Mouse (Mus musculus) kidney, adult 8-10 months (tissue): Measurements from ENCODE around the gene Slc50a1.
A peak's percentile ranks its signal among the peaks of the same experiment; 100 is the strongest.

Experiments
- DNase-seq, 2 experiments: peaks; one replicate each; pipeline ENCODE4 v3.0.0; 2022

Slc50a1 gene

DNA sequence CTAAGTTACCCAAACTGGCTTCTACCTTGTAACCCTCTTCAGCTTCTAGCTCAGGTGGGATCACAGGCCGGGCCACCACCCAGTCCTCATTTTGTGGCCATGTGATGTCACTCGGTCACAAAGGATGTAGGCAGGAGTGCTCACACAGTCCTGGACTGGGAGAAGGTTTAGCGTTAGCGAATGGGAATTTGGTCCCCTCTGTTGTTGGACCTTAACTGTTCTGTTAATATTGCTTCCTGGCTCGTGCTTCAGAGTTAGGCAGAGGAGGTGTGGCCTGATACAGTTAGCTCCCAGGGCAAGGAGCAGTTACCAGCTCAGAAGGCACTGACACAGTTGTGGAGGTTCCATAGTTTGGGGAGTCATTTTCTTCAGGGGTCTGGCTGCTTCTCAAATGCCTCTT lies 23.8 kb upstream of the Slc50a1 start:
- DNase-seq, result peak; percentile 66 to 73

DNA sequence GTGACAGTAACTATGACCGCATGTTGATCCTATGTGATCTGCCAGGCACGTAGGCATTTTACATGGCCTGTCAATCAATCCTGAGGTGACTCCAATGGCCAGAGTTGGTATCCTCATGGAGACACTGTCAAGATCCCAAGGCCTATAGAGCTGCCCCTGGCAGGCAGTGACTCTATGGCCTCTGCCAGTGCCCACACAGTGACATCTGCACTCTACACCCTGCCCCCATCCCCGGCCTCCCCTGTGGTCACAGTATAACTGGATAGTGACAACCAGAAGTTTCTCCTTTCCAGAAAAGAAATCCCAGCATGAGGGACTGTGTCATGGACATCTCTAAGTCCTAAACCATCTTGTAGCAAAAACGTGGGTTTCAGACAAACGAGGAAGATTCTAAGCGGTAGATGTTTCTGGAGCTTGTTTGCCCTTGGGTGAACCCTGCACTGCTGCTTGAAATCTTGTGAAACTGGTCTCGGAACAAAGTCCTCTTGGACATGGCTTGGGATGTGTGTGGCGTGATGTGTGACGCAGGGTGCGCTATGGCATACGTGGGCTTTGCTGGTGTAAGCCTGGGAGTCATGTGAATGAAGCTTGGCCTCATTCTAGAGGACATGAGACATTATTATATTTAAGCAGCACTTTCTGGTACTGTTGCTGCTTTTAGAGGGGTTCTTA lies 23.0 kb upstream of the Slc50a1 start:
- DNase-seq, result peak; percentile 66 to 74

DNA sequence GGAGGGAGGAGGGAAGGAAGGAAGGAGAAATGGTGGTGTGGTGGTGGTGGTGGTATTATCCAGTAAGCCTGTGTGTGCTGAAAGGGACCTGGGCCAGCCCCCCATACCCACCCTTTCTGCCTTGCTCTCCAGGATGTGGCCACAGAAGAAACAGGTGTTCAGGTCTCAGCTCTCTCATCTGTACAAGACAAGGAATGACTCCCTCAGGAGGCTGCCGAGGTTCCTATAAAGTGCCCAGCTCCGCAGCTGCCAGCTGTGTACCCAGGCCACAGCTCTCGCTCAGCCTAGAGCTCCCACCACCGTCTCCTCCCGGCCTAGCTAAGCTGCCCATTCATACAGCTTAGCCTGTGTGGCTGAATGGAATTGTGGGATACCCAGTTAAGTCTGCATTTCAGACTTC lies 21.9 kb upstream of the Slc50a1 start:
- DNase-seq, result no peak

DNA sequence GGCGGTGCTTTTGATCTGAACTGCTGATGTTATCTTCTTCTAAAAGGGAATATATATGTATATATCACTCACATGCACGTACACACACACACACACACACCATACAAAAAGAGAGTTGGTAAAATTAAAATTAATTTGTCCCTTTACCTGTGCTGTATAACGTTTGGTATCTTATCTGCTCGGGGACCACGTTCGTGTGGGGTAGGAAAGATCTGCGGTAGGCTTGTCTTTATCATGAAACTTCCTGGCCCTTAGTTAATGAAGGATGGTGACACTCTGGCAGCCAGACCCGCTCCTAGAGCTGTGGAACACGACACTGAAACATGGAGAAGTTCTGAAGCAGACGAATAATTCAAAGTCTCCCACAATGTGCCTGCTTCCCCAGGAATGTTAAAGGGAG lies 21.5 kb upstream of the Slc50a1 start:
- DNase-seq, result no peak

DNA sequence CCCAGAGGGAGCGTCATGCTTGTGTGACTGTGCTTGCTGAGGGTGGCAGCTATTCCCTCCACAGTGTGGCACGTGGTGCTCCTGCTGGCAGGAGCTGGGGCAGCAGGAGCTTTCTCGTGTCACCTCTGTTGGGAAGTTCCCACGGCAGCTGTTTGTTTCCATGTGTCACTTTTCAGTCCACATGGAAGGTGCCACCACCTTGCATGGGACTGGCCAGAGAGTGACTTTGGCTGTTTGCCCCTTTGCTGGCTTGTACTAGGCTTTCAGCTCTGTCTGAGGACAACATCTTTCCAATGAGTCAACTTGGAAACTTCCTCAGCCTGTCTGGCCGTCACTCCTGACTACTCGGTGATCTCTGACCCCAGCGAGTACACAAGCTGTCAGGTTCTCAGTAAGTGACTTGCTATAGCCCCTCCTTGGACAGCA lies 18.1 kb upstream of the Slc50a1 start:
- peak in 1 of 2 experiments; percentile 57 for DNase-seq

DNA sequence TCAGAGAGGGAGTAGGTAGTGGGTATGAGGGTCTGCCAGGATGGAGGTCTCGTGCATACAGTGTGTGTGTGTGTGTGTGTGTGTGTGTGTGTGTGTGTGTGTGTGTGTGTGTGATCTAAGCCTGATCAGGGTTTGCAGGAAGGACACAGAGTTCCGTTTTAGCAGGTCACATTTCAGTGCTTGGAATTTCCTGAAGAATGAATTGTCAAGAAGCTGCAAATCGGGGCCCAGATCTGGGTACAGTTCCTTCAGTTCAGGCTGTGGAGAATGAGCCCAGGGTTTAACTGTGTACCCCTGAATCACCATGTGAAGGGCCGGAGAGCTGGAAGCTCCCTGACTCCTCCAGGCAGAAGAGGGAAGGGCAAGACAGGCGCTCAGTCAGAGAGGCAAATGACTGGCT lies 16.9 kb upstream of the Slc50a1 start:
- DNase-seq, result no peak

DNA sequence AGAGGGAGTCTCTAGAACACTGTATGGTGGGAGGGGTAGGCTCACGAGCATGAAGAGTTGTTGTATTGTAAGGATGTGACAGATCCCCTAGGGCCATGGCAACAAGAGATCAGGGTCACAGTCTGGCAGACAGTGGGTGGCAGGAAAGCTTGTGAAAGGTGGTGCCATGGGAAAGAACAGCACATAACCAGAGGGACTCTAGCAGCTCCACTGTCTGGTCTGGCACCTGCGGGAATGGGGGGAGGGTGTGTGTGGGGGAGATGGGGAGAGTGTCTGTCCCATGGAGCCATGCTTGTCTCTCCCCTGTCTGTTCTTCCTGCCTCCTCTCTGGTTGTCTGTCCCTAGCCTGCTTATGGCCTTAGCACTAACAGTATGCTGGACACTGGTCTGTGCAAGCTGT lies 15.2 kb upstream of the Slc50a1 start:
- no peak for DNase-seq

DNA sequence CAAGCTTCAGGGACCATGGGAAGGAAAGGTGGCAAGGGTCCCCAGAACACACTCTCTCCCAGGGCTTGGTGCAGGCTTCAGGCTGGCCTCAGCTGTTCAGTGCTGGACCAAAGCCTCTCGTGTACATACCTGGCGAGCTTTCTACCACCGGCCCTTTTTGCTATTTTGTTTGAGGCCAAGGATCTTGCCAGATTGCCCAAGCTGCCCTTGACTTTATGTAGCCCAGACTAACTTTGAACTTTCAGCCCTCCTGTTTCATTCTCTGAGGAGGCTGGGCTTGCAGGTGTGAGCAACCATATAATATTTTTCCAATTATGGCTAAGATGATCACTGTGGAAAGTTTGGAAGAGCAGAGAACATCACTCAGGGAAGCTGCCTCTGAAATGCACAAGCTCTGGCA lies 13.9 kb upstream of the Slc50a1 start:
- DNase-seq, result no peak

DNA sequence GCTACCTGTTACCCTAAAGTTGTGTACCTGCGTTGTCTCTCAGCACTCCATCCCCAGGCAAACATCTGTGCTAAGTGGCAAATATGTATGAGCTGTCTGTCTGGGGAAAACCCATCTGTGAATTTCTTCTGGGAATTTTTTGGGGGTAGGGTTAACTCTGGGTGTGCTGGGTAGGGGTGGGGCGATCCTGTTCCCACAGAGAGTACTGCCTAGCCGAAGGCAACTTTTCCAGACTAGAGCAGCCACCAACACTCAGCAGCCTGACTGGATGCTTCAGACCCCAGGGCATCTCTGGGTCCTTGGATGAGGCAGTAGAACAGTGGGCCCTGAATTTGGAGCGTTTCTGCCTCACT lies 11.9 kb upstream of the Slc50a1 start:
- DNase-seq, result no peak

DNA sequence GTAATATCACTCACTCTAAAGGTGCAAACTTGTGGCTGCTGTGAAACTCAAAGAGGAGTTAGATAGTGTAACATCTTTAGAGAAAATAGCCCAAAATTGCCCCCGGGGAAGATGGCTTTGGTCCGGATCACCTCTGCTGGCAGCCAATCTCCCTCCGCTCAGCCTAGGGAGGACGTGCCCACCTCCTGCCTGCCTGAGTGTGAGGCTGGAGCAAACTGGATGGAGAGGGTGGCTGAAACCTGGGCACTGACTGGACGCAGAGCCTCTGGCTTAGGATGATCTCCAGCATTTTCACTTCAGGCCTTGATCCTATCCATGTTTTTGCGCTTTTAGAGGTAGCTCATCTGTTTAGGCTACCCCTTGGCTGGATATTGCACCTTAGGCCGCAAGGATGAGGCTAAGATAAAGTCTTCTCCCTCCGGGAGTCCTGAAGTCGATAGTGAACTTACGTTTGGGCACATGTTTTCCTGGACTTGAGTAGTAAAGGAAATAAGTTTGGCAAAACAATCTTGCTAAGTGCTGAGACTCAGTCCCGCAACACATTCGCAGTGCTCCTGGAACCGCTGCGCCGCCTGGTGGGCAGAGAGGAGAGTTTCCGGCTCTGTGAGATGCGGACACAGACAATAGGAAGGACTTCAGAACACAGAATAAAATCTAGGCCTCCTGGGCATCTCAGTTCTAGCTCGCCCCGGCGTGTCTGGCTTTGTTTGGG lies 11.4 kb upstream of the Slc50a1 start:
- DNase-seq, result peak; percentile 84 to 85

DNA sequence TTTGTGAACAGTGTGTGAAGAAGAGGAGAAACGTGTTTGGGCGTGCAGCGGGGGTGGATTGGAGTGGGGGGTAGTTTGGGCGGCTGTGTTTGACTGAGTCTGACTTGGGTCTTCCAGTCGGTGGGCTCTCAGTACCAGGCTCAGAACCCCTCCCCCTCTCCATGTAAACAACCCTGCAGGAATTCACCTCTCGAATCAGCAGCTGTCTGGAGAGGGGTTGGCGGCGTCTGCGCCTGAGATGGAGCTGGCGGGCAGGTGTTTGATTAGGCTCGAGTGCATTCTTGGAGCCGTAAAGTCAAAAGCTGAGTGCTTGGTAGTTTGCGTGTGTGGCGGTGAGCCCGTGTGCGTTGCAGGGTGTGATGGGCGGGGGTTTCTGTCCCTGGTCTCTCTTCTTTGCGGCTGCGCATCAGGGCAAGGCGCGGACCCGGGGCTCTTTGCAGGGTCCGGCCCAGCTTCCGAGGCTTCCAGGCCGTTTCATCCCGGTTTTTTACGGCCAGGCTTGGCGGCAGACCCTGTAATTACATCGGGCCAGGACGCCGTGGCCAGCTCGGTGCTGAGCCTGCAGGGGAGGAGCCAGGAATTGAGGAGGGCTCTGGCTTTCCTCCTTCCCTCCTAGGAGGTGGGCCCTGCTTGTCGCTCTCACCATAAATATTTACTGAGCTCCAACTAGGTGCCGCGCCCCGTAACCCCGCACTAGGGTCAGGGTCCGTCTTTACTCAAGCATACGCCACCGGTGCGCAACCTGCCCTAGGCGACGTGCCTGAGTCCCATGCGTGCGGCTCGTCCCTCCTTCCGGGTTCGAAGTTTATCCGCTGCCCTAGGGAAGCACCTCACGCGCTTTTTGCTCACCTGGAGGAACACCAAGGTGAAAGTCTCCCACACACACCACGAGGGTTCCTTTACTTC lies 10.5 kb upstream of the Slc50a1 start, which contains the start of gene Efna1:
Gene Efna1 (minus strand): TSS at position 537 of the 906 bp plus-strand sequence.
- DNase-seq, result peak; percentile 87 to 92

DNA sequence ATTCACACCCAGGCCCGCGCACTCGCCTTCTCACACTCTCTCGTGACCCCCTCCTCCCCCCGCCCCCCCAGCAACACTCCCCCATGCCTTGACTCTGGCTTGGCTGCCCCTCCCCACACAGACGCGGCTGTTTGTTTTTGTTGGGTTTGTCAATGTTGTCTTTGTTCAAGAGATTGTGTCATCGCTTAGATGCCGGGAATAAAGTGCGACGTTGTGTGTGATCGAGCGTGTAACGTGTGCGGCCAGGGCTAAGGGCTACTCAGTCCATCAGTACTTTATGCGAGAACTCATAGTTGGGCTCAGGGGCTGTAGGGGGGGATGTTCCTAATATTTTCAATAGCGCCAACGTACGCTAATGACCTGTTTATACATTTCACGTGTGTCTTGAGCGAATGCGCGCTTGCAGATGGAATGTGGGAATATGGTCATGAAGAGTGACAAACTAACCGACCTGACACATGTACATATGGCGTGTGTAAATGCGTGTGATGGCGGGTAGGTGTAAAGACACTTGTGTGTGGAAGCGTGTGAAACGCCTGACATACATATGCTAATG lies 9.8 kb upstream of the Slc50a1 start:
- peak; percentile 50 to 51 for DNase-seq

DNA sequence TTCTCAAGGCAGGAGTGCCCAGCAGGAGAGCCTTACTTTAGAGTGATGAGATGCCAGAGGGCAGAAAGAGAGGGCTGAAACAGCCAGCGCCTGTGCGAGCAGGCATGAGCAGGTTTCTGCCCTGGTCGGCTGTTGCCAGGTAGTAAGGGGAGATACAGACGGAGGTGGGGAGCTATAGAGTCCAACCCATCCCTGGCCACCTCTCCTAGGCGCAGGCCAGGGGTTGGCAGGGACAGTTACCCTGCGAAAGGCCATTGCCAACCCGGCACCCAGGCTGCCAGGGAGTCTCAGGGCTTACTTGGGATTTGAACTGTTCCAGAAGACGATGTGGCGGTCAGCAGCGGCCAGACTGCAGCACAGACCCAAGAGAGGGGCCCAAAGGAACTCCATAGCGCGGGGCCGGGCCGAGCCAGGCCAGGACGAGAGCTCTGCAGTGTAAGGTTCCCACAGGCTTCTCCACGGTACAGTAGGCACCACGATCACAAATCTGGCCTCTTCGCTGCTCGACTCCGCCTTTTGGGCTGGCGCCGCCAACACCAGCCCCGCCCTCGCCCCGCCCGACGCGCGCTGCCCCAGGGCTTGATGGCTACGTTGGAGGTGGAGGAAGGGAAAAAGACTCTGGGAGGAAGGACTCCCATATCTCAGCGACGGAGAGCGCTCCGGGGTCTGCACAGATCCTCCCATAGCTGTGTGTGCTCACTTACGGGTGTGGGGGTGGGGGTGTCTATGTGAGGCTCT lies 9.0 kb upstream of the Slc50a1 start:
- DNase-seq, result peak; percentile 91 to 92

DNA sequence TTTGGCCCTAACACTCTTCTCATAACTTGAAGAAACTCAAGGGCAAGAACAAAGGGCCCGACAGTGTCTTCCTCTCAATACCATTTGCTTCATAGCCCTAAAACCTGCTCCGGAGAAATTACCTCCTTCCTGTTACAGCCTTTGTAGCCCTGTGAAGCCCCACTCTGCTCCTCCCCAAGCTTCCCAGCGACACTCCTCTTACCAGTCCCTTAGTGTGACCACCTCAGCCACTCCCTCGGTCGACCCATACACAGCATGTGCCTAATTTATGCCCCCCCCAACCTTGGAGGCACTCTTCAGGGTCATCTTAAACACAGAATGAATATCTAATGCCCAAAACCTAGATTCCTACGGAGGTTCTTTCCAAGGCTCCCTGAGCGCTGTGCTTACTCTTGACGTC lies 8.3 kb upstream of the Slc50a1 start:
- DNase-seq, result no peak

DNA sequence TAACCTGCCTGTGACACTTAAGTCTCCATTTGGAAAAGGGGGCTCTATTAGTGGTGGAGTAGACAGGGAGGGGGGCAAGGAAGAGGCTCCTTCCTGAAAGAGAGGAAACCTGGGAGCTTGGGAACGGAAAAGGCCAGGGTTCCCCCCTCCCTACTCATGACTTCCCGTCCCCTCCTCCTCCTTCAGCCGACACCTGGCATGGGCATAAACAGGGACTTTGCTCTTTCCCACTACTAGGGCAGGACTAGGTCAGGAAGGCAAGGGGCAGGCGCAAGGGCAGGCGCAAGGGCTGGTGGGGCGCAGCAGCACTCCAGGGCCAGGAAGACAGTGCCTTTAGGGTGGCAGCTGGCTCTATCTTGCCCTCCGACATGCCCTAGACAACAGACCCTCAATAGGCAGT lies 7.7 kb upstream of the Slc50a1 start:
- peak; percentile 86 to 90 for DNase-seq

DNA sequence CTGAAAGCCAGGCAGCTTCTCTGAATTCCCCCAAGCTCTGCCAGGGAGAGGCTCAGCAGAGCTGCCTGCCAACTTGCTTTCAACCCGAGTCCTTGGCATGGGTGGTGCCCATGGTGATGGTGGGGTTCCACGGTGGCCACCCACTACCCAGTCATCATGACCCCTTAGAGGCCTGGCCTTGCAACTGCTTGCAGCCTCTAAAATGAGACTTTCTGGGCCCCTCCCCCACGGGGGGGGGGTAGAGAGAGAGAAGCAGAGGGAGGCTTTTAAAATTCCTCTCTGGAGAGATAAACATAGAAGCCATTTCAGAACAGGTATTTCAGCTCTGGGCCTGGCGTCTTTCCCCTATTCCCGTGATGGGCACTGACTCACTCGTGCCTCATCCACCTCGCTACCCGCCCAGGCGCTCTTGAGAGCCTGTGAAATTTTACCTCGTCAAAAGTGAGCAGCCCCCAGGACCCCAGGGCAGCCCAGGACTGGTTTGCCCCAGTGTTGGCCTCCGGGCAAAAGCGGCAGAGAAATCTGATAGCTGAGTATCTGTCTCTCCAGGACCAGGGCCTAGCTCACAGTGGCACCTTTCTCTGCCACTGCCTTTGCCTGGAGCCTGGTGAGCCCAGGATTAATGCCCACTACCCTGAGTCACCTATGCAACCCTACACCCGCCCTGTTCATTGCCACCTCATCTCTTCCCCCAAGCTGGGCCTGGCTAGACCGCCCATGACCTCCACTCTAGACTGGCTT lies 7.1 kb upstream of the Slc50a1 start:
- DNase-seq, result peak; percentile 40 to 61

DNA sequence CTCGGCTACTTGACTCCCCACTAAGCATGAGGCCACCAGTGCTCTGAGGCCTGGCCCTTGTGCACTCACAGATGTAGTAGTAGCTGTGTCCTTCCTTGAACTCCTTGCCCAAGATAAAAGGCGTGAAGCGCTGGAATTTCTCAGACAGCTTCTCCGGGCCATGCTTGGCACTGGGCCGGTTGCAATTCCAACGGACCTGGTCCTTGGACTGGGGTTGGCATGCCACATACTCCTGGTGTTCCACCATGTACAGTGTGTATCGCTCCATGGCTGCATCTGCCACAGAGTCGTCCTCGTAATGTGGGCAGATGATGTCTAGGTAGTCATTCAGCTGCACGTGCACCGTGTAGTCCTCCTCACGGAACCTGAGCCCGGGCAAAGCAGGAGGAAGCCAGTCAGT lies 5.7 kb upstream of the Slc50a1 start:
- peak in 1 of 2 experiments; percentile 48 for DNase-seq

DNA sequence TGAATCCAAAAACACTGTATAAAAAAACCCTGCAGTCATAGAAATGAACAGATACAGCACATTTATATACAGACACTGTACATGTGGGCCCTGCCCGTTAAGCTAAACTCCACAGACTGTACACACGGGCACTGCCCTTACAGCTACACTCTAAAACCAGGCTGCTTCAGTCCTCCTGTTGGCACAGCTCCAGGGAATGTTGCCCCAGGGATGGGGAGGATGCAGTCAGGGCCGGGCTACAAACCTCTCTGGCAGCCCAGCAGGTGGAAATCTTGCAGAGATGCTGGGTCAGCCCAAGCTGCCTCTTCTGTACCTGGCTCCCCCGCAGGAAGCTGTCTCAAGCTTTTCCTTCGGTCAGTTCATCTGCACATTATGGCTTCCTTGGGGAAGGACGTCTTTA lies 1.4 kb upstream of the Slc50a1 start:
- DNase-seq, result peak; percentile 53

DNA sequence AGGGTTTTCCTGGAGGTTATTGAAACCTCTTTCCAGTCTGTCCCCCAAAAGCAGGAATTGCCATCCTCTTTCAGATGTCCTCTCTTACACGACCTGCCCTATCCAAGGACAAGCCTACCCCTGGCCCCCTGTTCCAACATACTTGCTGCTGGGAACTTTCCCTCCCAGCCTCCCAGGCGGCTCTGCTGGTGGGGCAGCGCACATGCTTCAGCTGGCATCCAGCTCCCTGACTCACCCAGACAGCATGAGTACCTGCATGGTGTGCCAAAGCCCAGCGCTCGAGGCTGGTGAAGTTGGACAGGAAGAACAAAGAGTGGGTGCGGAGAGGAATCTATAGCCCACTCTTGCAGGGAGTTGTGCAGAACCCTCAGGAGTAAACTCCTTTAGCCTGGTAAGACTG lies 521 bp upstream of the Slc50a1 start:
- DNase-seq, result peak in 1 of 2 experiments; percentile 36

DNA sequence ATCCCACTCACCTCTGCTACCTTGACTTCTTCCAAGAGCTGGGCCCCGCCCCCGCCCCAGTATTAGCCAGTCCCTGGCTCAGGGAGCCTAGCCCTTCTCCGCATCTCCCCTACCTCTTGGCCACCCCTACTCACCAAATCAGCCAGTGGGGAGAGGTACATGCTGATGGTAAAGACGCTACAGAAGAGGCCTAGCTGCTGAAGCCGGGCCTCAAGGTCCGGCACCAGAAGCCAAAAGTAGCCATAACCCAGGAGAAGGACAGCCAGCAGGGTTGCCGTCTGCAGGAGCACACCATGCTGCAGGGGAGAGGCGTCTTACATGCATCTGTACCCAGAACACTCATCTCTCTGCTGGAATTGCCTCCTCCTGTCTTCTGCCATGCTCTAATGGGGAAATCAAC lies 1.5 kb downstream of the Slc50a1 start:
- no peak for DNase-seq

DNA sequence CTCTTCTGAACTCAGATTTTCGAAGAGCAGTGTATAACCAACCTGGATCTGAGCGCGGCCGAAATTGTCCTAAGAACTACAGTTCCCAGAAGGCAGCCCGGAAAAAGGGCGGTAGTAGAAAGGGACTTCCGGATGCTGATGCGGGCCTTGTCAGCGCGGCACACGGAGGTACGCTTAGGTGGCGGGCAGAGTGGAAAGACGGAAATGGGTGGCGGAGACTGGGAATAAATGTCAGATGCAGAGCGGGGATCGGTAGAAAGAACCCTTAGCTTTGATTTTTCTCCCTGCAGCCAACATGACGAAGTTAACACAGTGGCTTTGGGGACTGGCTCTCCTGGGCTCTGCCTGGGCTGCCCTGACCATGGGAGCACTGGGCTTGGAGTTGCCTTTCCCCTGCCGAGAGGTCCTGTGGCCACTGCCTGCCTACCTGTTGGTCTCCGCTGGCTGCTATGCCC lies 3.9 kb downstream of the Slc50a1 start:
- DNase-seq, result peak; percentile 80 to 81

DNA sequence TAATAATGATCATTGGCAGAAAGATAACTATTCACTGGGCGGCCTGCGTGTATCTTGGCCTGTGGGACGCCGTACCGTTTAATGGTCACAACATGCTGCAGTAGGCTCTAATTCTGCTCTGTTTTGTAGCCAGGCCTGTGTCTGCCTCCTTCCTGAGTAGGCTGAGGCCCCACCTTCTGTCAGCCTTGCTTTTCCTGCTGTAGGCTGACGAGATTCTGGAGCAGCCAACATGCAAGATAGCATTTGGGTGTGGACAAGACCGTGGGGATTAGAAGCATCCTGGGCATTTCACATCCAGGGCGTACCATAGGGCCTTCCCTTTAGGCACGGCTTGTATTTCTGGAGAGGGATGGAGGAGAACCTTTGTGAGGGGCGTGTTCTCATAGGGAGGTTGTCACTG lies 8.0 kb downstream of the Slc50a1 start:
- no peak for DNase-seq
